Mouse (Mus musculus) intestine, postnatal 0 days (tissue): ENCODE measurements around the gene 1700029F12Rik. TPM values are rescaled to one million over a fixed set of nuclear protein-coding genes. Genes with fewer than 3 reads are reported as not detected.

ENCODE experiments used
- ATAC-seq: fragments of 200-750 bp; cut with Nextera tagmentation; 2 replicates; pipeline ENCODE4 v1.8.0; 2017; ENCODE audit warnings: mild to moderate bottlenecking, moderate TSS enrichment, moderate library complexity
- H3K27ac ChIP-seq: fragments of 300-500 bp; sonication (generic); 2 replicates; pipeline ENCODE4 v1.5.1; 2014; ENCODE audit warnings: mild to moderate bottlenecking, low read depth, low read length, moderate library complexity
- H3K27me3 ChIP-seq: fragments of 300-500 bp; sonication (generic); replicated peaks from 2 replicates; pipeline ENCODE4 v1.6.1; 2014; ENCODE audit warnings: low read length, mixed read lengths; ENCODE audit not compliant: control insufficient read depth, insufficient read depth
- H3K36me3 ChIP-seq: fragments of 300-500 bp; sonication (generic); 2 replicates; pipeline ENCODE4 v1.6.1; 2014; ENCODE audit warnings: mild to moderate bottlenecking, moderate library complexity; ENCODE audit not compliant: control insufficient read depth, insufficient read depth
- H3K4me1 ChIP-seq: fragments of 300-500 bp; sonication (generic); replicated peaks from 2 replicates; pipeline ENCODE4 v1.6.1; 2014; ENCODE audit warnings: antibody characterized with exemption, low read length, mixed read lengths; ENCODE audit not compliant: control insufficient read depth, insufficient read depth
- H3K4me2 ChIP-seq: fragments of 300-500 bp; sonication (generic); replicated peaks from 2 replicates; pipeline ENCODE4 v1.6.1; 2014; ENCODE audit warnings: low read depth, mild to moderate bottlenecking, moderate library complexity
- H3K4me3 ChIP-seq: fragments of 300-500 bp; sonication (generic); 2 replicates; pipeline ENCODE4 v1.5.1; 2014; ENCODE audit warnings: low read depth, low read length
- H3K9ac ChIP-seq: fragments of 300-500 bp; sonication (generic); 2 replicates; pipeline ENCODE4 v1.6.1; 2014; ENCODE audit warnings: mild to moderate bottlenecking, low read depth, low read length
- H3K9me3 ChIP-seq: fragments of 300-500 bp; sonication (generic); 2 replicates; pipeline ENCODE4 v1.6.1; 2016; ENCODE audit warnings: mixed run types; ENCODE audit not compliant: control insufficient read depth
- CTCF ChIP-seq: sonication (generic); IDR thresholded peaks from 2 replicates; pipeline ENCODE4 v1.5.1; 2016; ENCODE audit warnings: low read depth, mild to moderate bottlenecking, control low read depth, antibody characterized with exemption, moderate library complexity
- WGBS: fragments of 180-500 bp; shearing (Covaris S2); extraction: QIAGEN DNeasy Blood & Tissue Kit; methylation state at CpG from one replicate; pipeline ENCODE4 v1.1.7; 2014; 5-methylcytosine and 5-hydroxymethylcytosine counted together
- polyA plus RNA-seq: library from polyadenylated mRNA; unstranded; fragments of >200 nt; fragmentation: Nextera tagmentation; extraction: Ambion mirVana; gene quantifications from 2 replicates; pipeline ENCODE4 v1.2.1, GENCODE M21; 2015

The 1700029F12Rik gene
- polyA plus RNA-seq, 1 experiment from 2014 or later: not detected

- H3K4me3 ChIP-seq: no peak overlapping the region
- WGBS: 44% methylated on average over 3 of the region's 3 CpGs
- ATAC-seq: no peak
- H3K9ac ChIP-seq: no peak overlapping the region
- no peaks in the 10 kb centered on the region for H3K27me3 ChIP-seq
- TF ChIP-seq CTCF: no peak
- H3K27ac ChIP-seq: no peak overlapping the region
- H3K4me2 ChIP-seq: 0 out of 2 replicates have a peak overlapping the region, but pooled peaks have one; percentile 30
- no peaks in the 10 kb centered on the region for H3K9me3 ChIP-seq
- no peaks in the 10 kb centered on the region for H3K4me1 ChIP-seq
- no peaks in the 10 kb centered on the region for H3K36me3 ChIP-seq
Observed at GRCm38 (mm10) chr13:97064413-97064812, 30.3 kb upstream of the 1700029F12Rik start.

GRCm38 (mm10) chr13:97063431-97063830, 29.3 kb upstream of the 1700029F12Rik start:
- Histone ChIP-seq H3K9ac (no peak overlapping the region), H3K4me2 (no peak overlapping the region), H3K27ac (no peak overlapping the region), H3K27me3 (no peaks in the 10 kb centered on the region), H3K9me3 (no peaks in the 10 kb centered on the region), H3K4me3 (no peak overlapping the region), H3K4me1 (no peaks in the 10 kb centered on the region), H3K36me3 (no peaks in the 10 kb centered on the region)
- 85% methylated on average over 2 of the region's 2 CpGs for WGBS
- ATAC-seq: no peak
- TF ChIP-seq CTCF: no peak

- H3K9ac ChIP-seq: no peak overlapping the region
- H3K36me3 ChIP-seq: no peaks in the 10 kb centered on the region
- no peak for TF ChIP-seq CTCF
- no peak overlapping the region for H3K27ac ChIP-seq
- H3K27me3 ChIP-seq: no peaks in the 10 kb centered on the region
- H3K4me2 ChIP-seq: no peak overlapping the region
- WGBS: 95% methylated on average over 3 of the region's 3 CpGs
- no peak for ATAC-seq
- H3K4me3 ChIP-seq: no peak overlapping the region
- no peaks in the 10 kb centered on the region for H3K4me1 ChIP-seq
- no peaks in the 10 kb centered on the region for H3K9me3 ChIP-seq
Observed at GRCm38 (mm10) chr13:97062151-97062550, 28.0 kb upstream of the 1700029F12Rik start.

GRCm38 (mm10) chr13:97060331-97060730, 26.2 kb upstream of the 1700029F12Rik start:
- Histone ChIP-seq H3K36me3 (no peaks in the 10 kb centered on the region), H3K4me2 (no peak overlapping the region), H3K27me3 (no peaks in the 10 kb centered on the region), H3K4me3 (no peak overlapping the region), H3K4me1 (no peaks in the 10 kb centered on the region), H3K9ac (no peak overlapping the region), H3K27ac (no peak overlapping the region), H3K9me3 (no peaks in the 10 kb centered on the region)
- TF ChIP-seq CTCF: no peak
- ATAC-seq: no peak
- WGBS: 67% methylated on average over 4 of the region's 8 CpGs

GRCm38 (mm10) chr13:97059746-97060145, 25.6 kb upstream of the 1700029F12Rik start:
- Histone ChIP-seq H3K36me3 (no peaks in the 10 kb centered on the region), H3K27me3 (no peaks in the 10 kb centered on the region), H3K9ac (no peak overlapping the region), H3K4me2 (no peak overlapping the region), H3K9me3 (no peaks in the 10 kb centered on the region), H3K4me3 (no peak overlapping the region), H3K4me1 (no peaks in the 10 kb centered on the region), H3K27ac (no peak overlapping the region)
- TF ChIP-seq CTCF: no peak
- WGBS: 89% methylated on average over 6 of the region's 6 CpGs
- ATAC-seq: no peak

GRCm38 (mm10) chr13:97057817-97058216, 23.7 kb upstream of the 1700029F12Rik start:
- Histone ChIP-seq H3K9ac (no peak overlapping the region), H3K4me1 (no peaks in the 10 kb centered on the region), H3K27ac (no peak overlapping the region), H3K36me3 (no peaks in the 10 kb centered on the region), H3K4me3 (no peak overlapping the region), H3K9me3 (no peaks in the 10 kb centered on the region), H3K4me2 (no peak overlapping the region), H3K27me3 (no peaks in the 10 kb centered on the region)
- TF ChIP-seq CTCF: no peak
- ATAC-seq: no peak
- 53% methylated on average over 4 of the region's 4 CpGs for WGBS

- no peak overlapping the region for H3K4me2 ChIP-seq
- WGBS: 72% methylated on average over 8 of the region's 8 CpGs
- ATAC-seq: no peak
- no peak overlapping the region for H3K27ac ChIP-seq
- TF ChIP-seq CTCF: no peak
- no peaks in the 10 kb centered on the region for H3K4me1 ChIP-seq
- H3K9me3 ChIP-seq: no peaks in the 10 kb centered on the region
- no peaks in the 10 kb centered on the region for H3K36me3 ChIP-seq
- H3K27me3 ChIP-seq: no peaks in the 10 kb centered on the region
- H3K4me3 ChIP-seq: no peak overlapping the region
- no peak overlapping the region for H3K9ac ChIP-seq
Observed at GRCm38 (mm10) chr13:97053844-97054243, 19.7 kb upstream of the 1700029F12Rik start.
